Mouse (Mus musculus): Measurements from ENCODE around the gene Stard13. TPM values are rescaled to one million over a fixed set of nuclear protein-coding genes. Genes with fewer than 3 reads are reported as not detected.
A peak's percentile ranks its signal among the peaks of the same experiment; 100 is the strongest.

Gene Stard13
- polyA plus RNA-seq, 1 experiment = 9.2 TPM

DNA sequence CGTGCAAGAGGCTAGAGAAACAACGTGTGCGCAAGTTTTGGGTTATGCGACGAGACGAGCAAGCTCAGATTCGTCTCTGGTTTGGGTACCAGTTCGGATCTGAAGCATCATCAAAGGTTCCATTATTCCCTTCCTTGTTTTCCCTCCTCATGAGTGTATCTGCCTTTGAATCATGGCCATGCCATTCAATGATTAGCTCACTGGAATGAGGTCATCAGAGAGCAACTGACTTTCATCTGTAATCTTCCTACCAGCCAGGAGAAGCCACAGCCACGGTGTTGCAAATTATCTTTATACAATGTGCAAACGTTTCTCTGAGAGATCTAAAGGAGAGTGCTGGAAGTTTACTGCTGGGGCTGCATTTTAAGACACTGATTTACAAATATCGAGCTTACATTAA, 46.3 kb downstream of the Stard13 start:
- Histone ChIP-seq H3K27ac (ENCODE audit: insufficient read depth, low read length) (peak overlapping the region; percentile 91), H3K4me3 (ENCODE audit: insufficient read depth, low read length) (peak overlapping the region; percentile 24; the same call in 1 of the 2 replicates), H3K4me1 (ENCODE audit: control insufficient read depth, insufficient read depth, low read length) (no peaks in the 10 kb centered on the region)
- TF ChIP-seq CTCF (IDR thresholded peaks at IDR 0.05; ENCODE audit: extremely low read depth, insufficient read depth, low read length) (no peak), POLR2A (IDR thresholded peaks at IDR 0.05; ENCODE audit: extremely low read depth, insufficient read depth, low read length) (no peak)

DNA sequence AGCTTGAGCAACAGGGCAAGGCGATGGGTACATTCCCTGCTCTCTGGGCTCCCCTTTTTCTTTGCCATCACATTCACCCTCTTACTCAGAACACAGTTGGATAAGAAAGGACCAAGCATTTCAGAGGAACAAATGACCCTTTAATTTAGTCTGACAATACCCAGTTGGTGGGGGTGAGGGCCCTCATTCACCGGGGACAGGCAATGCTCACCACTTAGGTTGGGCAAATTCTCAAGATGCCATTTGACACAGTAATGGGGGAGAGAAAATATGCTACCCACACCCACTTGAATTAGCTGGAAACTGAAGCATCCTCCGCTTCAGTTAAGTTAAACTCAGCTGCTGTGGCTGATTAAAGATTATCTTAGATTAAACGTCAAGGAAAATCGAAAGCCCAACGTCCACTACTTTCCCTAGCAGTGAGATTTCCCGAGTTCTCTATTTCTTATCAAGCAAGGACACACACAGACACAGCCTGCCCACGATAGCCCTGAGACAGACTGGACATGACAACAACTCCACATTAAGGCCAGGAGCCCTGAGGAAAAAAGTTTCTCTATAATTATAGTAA, 48.3 kb downstream of the Stard13 start:
- Histone ChIP-seq H3K4me1 (ENCODE audit: control insufficient read depth, insufficient read depth, low read length) (no peaks in the 10 kb centered on the region), H3K4me3 (ENCODE audit: insufficient read depth, low read length) (no peak overlapping the region), H3K27ac (ENCODE audit: insufficient read depth, low read length) (no peak overlapping the region; the same call in 1 of the 2 replicates)
- TF ChIP-seq POLR2A (IDR thresholded peaks at IDR 0.05; ENCODE audit: extremely low read depth, insufficient read depth, low read length) (no peak), CTCF (IDR thresholded peaks at IDR 0.05; ENCODE audit: extremely low read depth, insufficient read depth, low read length) (no peak)

GRCm38 (mm10) chr5:151183656-151184240, 49.9 kb downstream of the Stard13 start:
- H3K27ac ChIP-seq (ENCODE audit: insufficient read depth, low read length) = no peak overlapping the region
- no peaks in the 10 kb centered on the region for H3K4me1 ChIP-seq (ENCODE audit: control insufficient read depth, insufficient read depth, low read length)
- TF ChIP-seq POLR2A (IDR thresholded peaks at IDR 0.05; ENCODE audit: extremely low read depth, insufficient read depth, low read length) = no peak
- no peak for TF ChIP-seq CTCF (IDR thresholded peaks at IDR 0.05; ENCODE audit: extremely low read depth, insufficient read depth, low read length)
- no peak overlapping the region for H3K4me3 ChIP-seq (ENCODE audit: insufficient read depth, low read length)

- Histone ChIP-seq H3K27ac (ENCODE audit: insufficient read depth, low read length) (no peak overlapping the region), H3K4me3 (ENCODE audit: insufficient read depth, low read length) (no peak overlapping the region), H3K4me1 (ENCODE audit: control insufficient read depth, insufficient read depth, low read length) (no peaks in the 10 kb centered on the region)
- TF ChIP-seq CTCF (IDR thresholded peaks at IDR 0.05; ENCODE audit: extremely low read depth, insufficient read depth, low read length) (no peak), POLR2A (IDR thresholded peaks at IDR 0.05; ENCODE audit: extremely low read depth, insufficient read depth, low read length) (no peak)
Observed at GRCm38 (mm10) chr5:151181288-151181687, 52.3 kb downstream of the Stard13 start.

DNA sequence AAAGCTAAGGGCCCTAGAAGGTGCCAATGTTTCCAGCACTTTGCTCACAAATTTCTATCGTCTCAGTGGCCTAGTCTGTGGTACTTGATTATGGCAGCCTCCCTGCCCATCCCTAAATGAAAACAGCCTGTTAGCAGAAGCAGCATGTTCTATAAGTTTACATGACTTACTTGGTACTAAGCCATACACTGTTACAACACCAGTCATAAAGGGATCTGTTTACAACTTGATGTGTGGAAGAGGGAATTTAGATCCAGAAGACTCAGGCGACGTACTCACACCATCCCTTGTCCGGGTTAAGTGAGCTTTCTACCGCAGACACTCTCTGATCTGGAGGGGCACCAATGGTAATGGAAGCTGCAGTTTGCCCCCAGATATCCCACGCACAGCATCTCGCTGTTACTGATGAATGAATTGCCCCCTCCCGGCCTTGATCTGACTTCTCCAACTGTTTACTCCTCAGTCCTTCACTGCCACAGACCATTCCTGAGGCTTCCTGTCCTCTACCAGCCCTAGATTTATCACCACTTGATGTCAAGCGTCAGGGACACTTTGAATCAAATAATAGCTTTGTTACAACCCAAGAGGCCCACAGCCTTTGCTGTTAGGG, 53.4 kb downstream of the Stard13 start:
- Histone ChIP-seq H3K27ac (ENCODE audit: insufficient read depth, low read length) (no peak overlapping the region), H3K4me3 (ENCODE audit: insufficient read depth, low read length) (no peak overlapping the region), H3K4me1 (ENCODE audit: control insufficient read depth, insufficient read depth, low read length) (no peaks in the 10 kb centered on the region)
- no peak for TF ChIP-seq CTCF (IDR thresholded peaks at IDR 0.05; ENCODE audit: extremely low read depth, insufficient read depth, low read length)
- no peak for TF ChIP-seq POLR2A (IDR thresholded peaks at IDR 0.05; ENCODE audit: extremely low read depth, insufficient read depth, low read length)

DNA sequence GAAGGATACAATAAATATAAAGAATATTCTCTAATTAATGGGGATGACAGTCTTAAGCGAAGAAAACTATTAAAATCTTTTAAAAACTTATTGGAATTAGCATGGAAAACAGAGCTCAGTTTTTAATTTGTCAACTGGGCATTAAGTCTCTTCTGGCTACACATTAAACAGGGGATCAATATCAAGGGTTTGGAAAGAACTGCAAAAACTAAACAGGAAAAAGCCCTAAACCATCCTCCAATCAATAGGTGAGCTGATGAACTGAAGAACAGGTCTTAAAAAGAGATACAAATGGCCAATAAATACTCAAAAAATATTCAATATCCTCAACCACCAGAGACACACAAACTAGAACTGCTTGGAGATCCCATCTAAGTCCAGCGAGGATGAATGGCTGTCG, 56.5 kb downstream of the Stard13 start:
- Histone ChIP-seq H3K4me3 (ENCODE audit: insufficient read depth, low read length) (no peak overlapping the region), H3K27ac (ENCODE audit: insufficient read depth, low read length) (no peak overlapping the region), H3K4me1 (ENCODE audit: control insufficient read depth, insufficient read depth, low read length) (no peaks in the 10 kb centered on the region)
- TF ChIP-seq POLR2A (IDR thresholded peaks at IDR 0.05; ENCODE audit: extremely low read depth, insufficient read depth, low read length) = no peak
- TF ChIP-seq CTCF (IDR thresholded peaks at IDR 0.05; ENCODE audit: extremely low read depth, insufficient read depth, low read length) = no peak

GRCm38 (mm10) chr5:151175897-151176313, 57.7 kb downstream of the Stard13 start:
- no peaks in the 10 kb centered on the region for H3K4me1 ChIP-seq (ENCODE audit: control insufficient read depth, insufficient read depth, low read length)
- H3K4me3 ChIP-seq (ENCODE audit: insufficient read depth, low read length) = no peak overlapping the region
- H3K27ac ChIP-seq (ENCODE audit: insufficient read depth, low read length) = no peak overlapping the region
- TF ChIP-seq POLR2A (IDR thresholded peaks at IDR 0.05; ENCODE audit: extremely low read depth, insufficient read depth, low read length) (no peak), CTCF (IDR thresholded peaks at IDR 0.05; ENCODE audit: extremely low read depth, insufficient read depth, low read length) (no peak)

- Histone ChIP-seq H3K4me1 (ENCODE audit: control insufficient read depth, insufficient read depth, low read length) (no peaks in the 10 kb centered on the region), H3K4me3 (ENCODE audit: insufficient read depth, low read length) (no peak overlapping the region), H3K27ac (ENCODE audit: insufficient read depth, low read length) (0 out of 2 replicates have a peak overlapping the region, but pooled peaks have one; percentile 21)
- TF ChIP-seq POLR2A (IDR thresholded peaks at IDR 0.05; ENCODE audit: extremely low read depth, insufficient read depth, low read length) = no peak
- TF ChIP-seq CTCF (IDR thresholded peaks at IDR 0.05; ENCODE audit: extremely low read depth, insufficient read depth, low read length) = no peak
Observed at GRCm38 (mm10) chr5:151174485-151175460, 58.9 kb downstream of the Stard13 start.

DNA sequence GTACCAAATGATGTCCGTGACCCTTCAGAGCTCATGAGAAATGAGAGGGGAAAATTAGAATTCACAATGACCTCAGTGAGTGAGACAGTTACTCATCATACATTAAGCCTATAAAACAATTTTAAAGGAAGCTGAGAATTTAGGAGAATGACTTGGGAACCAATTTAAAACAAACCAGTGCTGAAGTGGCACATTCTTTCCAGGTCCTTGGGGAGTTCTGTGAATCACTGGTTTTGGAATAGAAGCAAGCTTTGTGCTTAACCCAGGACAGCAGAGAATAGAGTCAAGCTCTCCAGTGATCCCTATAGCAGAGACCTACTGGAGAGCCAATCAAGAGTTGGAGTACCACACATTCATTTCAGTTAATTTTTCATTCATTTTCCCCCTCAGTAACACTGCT, 59.9 kb downstream of the Stard13 start:
- no peak for TF ChIP-seq POLR2A (IDR thresholded peaks at IDR 0.05; ENCODE audit: extremely low read depth, insufficient read depth, low read length)
- no peak for TF ChIP-seq CTCF (IDR thresholded peaks at IDR 0.05; ENCODE audit: extremely low read depth, insufficient read depth, low read length)
- no peaks in the 10 kb centered on the region for H3K4me1 ChIP-seq (ENCODE audit: control insufficient read depth, insufficient read depth, low read length)
- H3K4me3 ChIP-seq (ENCODE audit: insufficient read depth, low read length) = no peak overlapping the region
- H3K27ac ChIP-seq (ENCODE audit: insufficient read depth, low read length) = no peak overlapping the region
